Mouse (Mus musculus) kidney, embryonic 16.5 days (tissue): Measurements from ENCODE around the gene Iqsec3. TPM values are rescaled to one million over a fixed set of nuclear protein-coding genes. Genes with fewer than 3 reads are reported as not detected.
A peak's percentile ranks its signal among the peaks of the same experiment; 100 is the strongest.

Source experiments
- ATAC-seq: fragments of 200-750 bp; cut with Nextera tagmentation; 2 replicates; pipeline ENCODE4 v1.8.0; 2017; ENCODE audit warnings: moderate TSS enrichment; ENCODE audit not compliant: low FRiP score, low TSS enrichment
- H3K27ac ChIP-seq: fragments of 300-500 bp; sonication (generic); 2 replicates; pipeline ENCODE4 v1.5.1; 2014; ENCODE audit warnings: low read length
- H3K27me3 ChIP-seq: fragments of 300-500 bp; sonication (generic); 2 replicates; pipeline ENCODE4 v1.6.1; 2014; ENCODE audit warnings: low read length, control low read depth, mixed read lengths; ENCODE audit not compliant: insufficient read depth
- H3K36me3 ChIP-seq: fragments of 300-500 bp; sonication (generic); 2 replicates; pipeline ENCODE4 v1.6.1; 2014; ENCODE audit warnings: low read length, control low read depth, mixed read lengths; ENCODE audit not compliant: insufficient read depth
- H3K4me1 ChIP-seq: fragments of 300-500 bp; sonication (generic); 2 replicates; pipeline ENCODE4 v1.6.1; 2014; ENCODE audit warnings: low read length, control low read depth, mixed read lengths; ENCODE audit not compliant: insufficient read depth
- H3K4me2 ChIP-seq: fragments of 300-500 bp; sonication (generic); replicated peaks from 2 replicates; pipeline ENCODE4 v1.6.1; 2014; ENCODE audit warnings: low read depth, low read length
- H3K4me3 ChIP-seq: fragments of 300-500 bp; sonication (generic); 2 replicates; pipeline ENCODE4 v1.5.1; 2014; ENCODE audit warnings: mild to moderate bottlenecking, low read length
- H3K9ac ChIP-seq: fragments of 300-500 bp; sonication (generic); replicated peaks from 2 replicates; pipeline ENCODE4 v1.6.1; 2014; ENCODE audit warnings: low read length
- H3K9me3 ChIP-seq: fragments of 300-500 bp; sonication (generic); 2 replicates; pipeline ENCODE4 v1.6.1; 2016; ENCODE audit warnings: low read length, control low read depth
- WGBS: fragments of 180-500 bp; shearing (Covaris S2); extraction: QIAGEN DNeasy Blood & Tissue Kit; methylation state at CpG from one replicate; pipeline ENCODE4 v1.1.7; 2014; 5-methylcytosine and 5-hydroxymethylcytosine counted together
- polyA plus RNA-seq: library from polyadenylated mRNA; unstranded; fragments of >200 nt; fragmentation: Nextera tagmentation; extraction: Ambion mirVana; gene quantifications from 2 replicates; pipeline ENCODE4 v1.2.1, GENCODE M21; 2015

The Iqsec3 gene
- polyA plus RNA-seq, 1 experiment from 2014 or later, result 0.09 TPM

GRCm38 (mm10) chr6:121456651-121457050, 16.8 kb downstream of the Iqsec3 start:
- no peak overlapping the region for H3K4me3 ChIP-seq
- no peak overlapping the region for H3K9ac ChIP-seq
- H3K27ac ChIP-seq, result no peak overlapping the region
- H3K9me3 ChIP-seq, result no peaks in the 10 kb centered on the region
- ATAC-seq, result no peak
- no peaks in the 10 kb centered on the region for H3K4me1 ChIP-seq
- peaks cover 12% of the 10 kb centered on the region; the same call in 1 of the 2 replicates for H3K27me3 ChIP-seq
- no peaks in the 10 kb centered on the region for H3K36me3 ChIP-seq
- no peak overlapping the region for H3K4me2 ChIP-seq
- WGBS, result 67% methylated on average over 3 of the region's 3 CpGs

GRCm38 (mm10) chr6:121454549-121455494, 18.7 kb downstream of the Iqsec3 start:
- no peak overlapping the region for H3K27ac ChIP-seq
- no peaks in the 10 kb centered on the region for H3K4me1 ChIP-seq
- no peak for ATAC-seq
- no peak overlapping the region for H3K4me2 ChIP-seq
- no peak overlapping the region for H3K4me3 ChIP-seq
- H3K9ac ChIP-seq, result no peak overlapping the region
- H3K36me3 ChIP-seq, result no peaks in the 10 kb centered on the region
- H3K27me3 ChIP-seq, result peaks cover 12% of the 10 kb centered on the region; the same call in 1 of the 2 replicates
- no peaks in the 10 kb centered on the region for H3K9me3 ChIP-seq
- 49% methylated on average over 12 of the region's 12 CpGs for whole genome bisulfite sequencing

- Histone ChIP-seq H3K27me3 (peaks cover 12% of the 10 kb centered on the region; the same call in 1 of the 2 replicates), H3K4me2 (no peak overlapping the region), H3K27ac (no peak overlapping the region), H3K9me3 (no peaks in the 10 kb centered on the region), H3K4me3 (no peak overlapping the region), H3K9ac (no peak overlapping the region), H3K4me1 (no peaks in the 10 kb centered on the region), H3K36me3 (no peaks in the 10 kb centered on the region)
- ATAC-seq, result no peak
- WGBS, result 56% methylated on average over 7 of the region's 7 CpGs
These were observed 19.7 kb downstream of the Iqsec3 start for GRCm38 (mm10) chr6:121453776-121454175.

GRCm38 (mm10) chr6:121451703-121452102, 21.8 kb downstream of the Iqsec3 start:
- Histone ChIP-seq H3K4me1 (no peaks in the 10 kb centered on the region), H3K36me3 (no peaks in the 10 kb centered on the region), H3K4me2 (no peak overlapping the region), H3K27ac (no peak overlapping the region), H3K9ac (no peak overlapping the region), H3K4me3 (no peak overlapping the region), H3K27me3 (no peaks in the 10 kb centered on the region), H3K9me3 (no peaks in the 10 kb centered on the region)
- ATAC-seq, result no peak
- 84% methylated on average over 3 of the region's 3 CpGs for WGBS

- Histone ChIP-seq H3K9ac (no peak overlapping the region), H3K4me2 (no peak overlapping the region), H3K27me3 (no peaks in the 10 kb centered on the region), H3K9me3 (no peaks in the 10 kb centered on the region), H3K4me3 (no peak overlapping the region), H3K4me1 (no peaks in the 10 kb centered on the region), H3K27ac (no peak overlapping the region), H3K36me3 (no peaks in the 10 kb centered on the region)
- WGBS, result 10% methylated on average over 4 of the region's 5 CpGs
- no peak for ATAC-seq
These were observed 32.7 kb downstream of the Iqsec3 start for GRCm38 (mm10) chr6:121440696-121441220.

GRCm38 (mm10) chr6:121424830-121425229, 48.6 kb downstream of the Iqsec3 start:
- Histone ChIP-seq H3K4me1 (0 out of 2 replicates have a peak, but pooled peaks cover 5% of the 10 kb centered on the region), H3K36me3 (no peaks in the 10 kb centered on the region), H3K27ac (no peak overlapping the region), H3K9me3 (no peaks in the 10 kb centered on the region), H3K27me3 (no peaks in the 10 kb centered on the region), H3K9ac (no peak overlapping the region), H3K4me2 (no peak overlapping the region), H3K4me3 (no peak overlapping the region)
- 44% methylated on average over 6 of the region's 6 CpGs for WGBS
- ATAC-seq, result peak; percentile 14; the same call in 1 of the 2 replicates

- Histone ChIP-seq H3K4me1 (0 out of 2 replicates have a peak, but pooled peaks cover 5% of the 10 kb centered on the region), H3K36me3 (no peaks in the 10 kb centered on the region), H3K27ac (no peak overlapping the region), H3K4me3 (no peak overlapping the region), H3K4me2 (no peak overlapping the region), H3K9me3 (no peaks in the 10 kb centered on the region), H3K9ac (no peak overlapping the region), H3K27me3 (no peaks in the 10 kb centered on the region)
- WGBS, result 22% methylated on average over 12 of the region's 12 CpGs
- ATAC-seq, result peak; percentile 71
These were observed 49.1 kb downstream of the Iqsec3 start for GRCm38 (mm10) chr6:121424403-121424802.

- Histone ChIP-seq H3K4me2 (peak overlapping the region; percentile 52), H3K27ac (no peak overlapping the region), H3K27me3 (peaks cover 47% of the 10 kb centered on the region), H3K9me3 (no peaks in the 10 kb centered on the region), H3K9ac (0 out of 2 replicates have a peak overlapping the region, but pooled peaks have one; percentile 41), H3K4me1 (0 out of 2 replicates have a peak, but pooled peaks cover 8% of the 10 kb centered on the region), H3K36me3 (no peaks in the 10 kb centered on the region), H3K4me3 (peak overlapping the region; percentile 35)
- 2% methylated on average over 46 of the region's 46 CpGs for WGBS
- no peak; the same call in 1 of the 2 replicates for ATAC-seq
These were observed 60.8 kb downstream of the Iqsec3 start for GRCm38 (mm10) chr6:121412558-121413297.

- Histone ChIP-seq H3K4me1 (0 out of 2 replicates have a peak, but pooled peaks cover 2% of the 10 kb centered on the region), H3K9me3 (no peaks in the 10 kb centered on the region), H3K9ac (no peak overlapping the region), H3K4me3 (no peak overlapping the region), H3K36me3 (no peaks in the 10 kb centered on the region), H3K27ac (no peak overlapping the region), H3K4me2 (no peak overlapping the region), H3K27me3 (peaks cover 19% of the 10 kb centered on the region)
- 31% methylated on average over 5 of the region's 5 CpGs for WGBS
- ATAC-seq, result 0 out of 2 replicates have a peak, but pooled peaks have one; percentile 9
These were observed 65.9 kb downstream of the Iqsec3 start for GRCm38 (mm10) chr6:121407571-121408011.
